Mouse (Mus musculus): ENCODE results near the gene Gm10518. TPM values are rescaled to one million over a fixed set of nuclear protein-coding genes. Genes with fewer than 3 reads are reported as not detected.
"Not testable (repeated sequence)": the region's sequence is repeated elsewhere in the genome, so short reads cannot be mapped to it uniquely, and the experiment has no call there.

Gene Gm10518
- polyA plus RNA-seq, 1 experiment = not detected

DNA sequence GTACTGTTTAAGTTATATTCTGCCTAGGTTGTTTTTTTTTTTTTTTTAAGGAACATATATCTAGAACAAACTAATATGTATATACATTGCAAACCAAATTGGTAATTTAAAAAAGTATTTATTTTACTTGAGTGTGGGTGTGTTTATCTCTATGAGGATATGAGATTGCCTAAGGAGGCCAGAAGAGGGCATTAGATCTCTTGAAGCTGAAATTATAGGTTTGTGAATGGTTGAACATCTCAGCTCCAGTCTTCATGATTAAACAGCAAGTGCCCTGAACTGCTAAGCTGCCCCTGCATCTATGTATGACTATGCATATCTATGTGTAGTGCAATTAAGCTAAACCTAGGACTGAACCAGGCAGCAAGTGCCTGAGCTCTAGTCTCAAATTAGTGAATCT, 4.4 kb upstream of the Gm10518 start:
- Histone ChIP-seq H3K27me3 (ENCODE audit: control insufficient read depth, insufficient read depth, low read length) (no peaks in the 10 kb centered on the region), H3K27ac (ENCODE audit: insufficient read depth, low read length) (no peak overlapping the region), H3K4me1 (ENCODE audit: control insufficient read depth, insufficient read depth, low read length) (no peaks in the 10 kb centered on the region; the same call in 1 of the 2 replicates), H3K4me3 (replicated peaks; ENCODE audit: insufficient read depth, low read depth, low read length) (no peak overlapping the region)
- TF ChIP-seq POLR2A (IDR thresholded peaks at IDR 0.05; ENCODE audit: borderline replicate concordance, insufficient read depth, low read length) (no peak), CTCF (IDR thresholded peaks at IDR 0.05; ENCODE audit: borderline replicate concordance, insufficient read depth, low read depth, low read length) (no peak)
- no peak for DNase-seq

DNA sequence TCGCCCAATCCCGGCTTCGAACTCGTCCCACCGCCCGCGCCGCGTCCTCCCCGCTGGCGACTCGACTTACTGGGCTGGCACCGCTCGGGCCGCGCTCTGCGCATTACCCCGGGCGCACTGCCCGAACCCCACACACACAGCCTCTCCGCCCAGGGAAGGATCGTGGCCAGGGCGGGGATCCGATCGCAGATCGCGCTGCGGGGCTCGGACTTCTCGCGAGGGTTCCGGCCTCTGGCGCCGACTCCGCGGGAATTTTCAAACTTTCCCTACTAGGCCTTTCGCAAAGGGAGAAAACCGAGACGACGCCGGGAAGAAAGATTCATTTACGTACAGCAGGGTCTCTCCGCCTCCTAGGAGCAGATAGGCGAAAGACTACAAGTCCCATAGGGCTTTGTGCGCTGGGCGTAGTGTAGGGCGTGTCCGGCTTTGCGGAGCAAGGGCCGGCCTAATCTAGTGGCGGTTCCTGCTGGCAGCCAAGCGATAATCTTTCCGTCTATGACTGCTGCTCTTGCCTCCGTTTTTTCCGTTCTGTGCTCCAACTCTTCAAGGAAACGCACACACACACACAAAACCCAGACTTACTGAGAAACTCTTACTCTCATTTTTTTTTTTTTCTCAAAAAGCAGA, 450 bp downstream of the Gm10518 start, which contains the start of gene Ahctf1:
TSS of gene Ahctf1 (minus strand) at position 168 of the 627 bp plus-strand sequence.
- Histone ChIP-seq H3K4me3 (replicated peaks; ENCODE audit: insufficient read depth, low read depth, low read length) (peak within 1 kb of the TSS; percentile 48), H3K27me3 (ENCODE audit: control insufficient read depth, insufficient read depth, low read length) (no peaks in the 10 kb centered on the region), H3K4me1 (ENCODE audit: control insufficient read depth, insufficient read depth, low read length) (no peaks in the 10 kb centered on the region; the same call in 1 of the 2 replicates), H3K27ac (ENCODE audit: insufficient read depth, low read length) (peak within 1 kb of the TSS; percentile 75)
- TF ChIP-seq POLR2A (IDR thresholded peaks at IDR 0.05; ENCODE audit: borderline replicate concordance, insufficient read depth, low read length) (peak; percentile 85), CTCF (IDR thresholded peaks at IDR 0.05; ENCODE audit: borderline replicate concordance, insufficient read depth, low read depth, low read length) (no peak)
- under 1% methylated on average over 56 of the region's 56 CpGs for WGBS
- DNase-seq = peak; percentile 98 to 99

DNA sequence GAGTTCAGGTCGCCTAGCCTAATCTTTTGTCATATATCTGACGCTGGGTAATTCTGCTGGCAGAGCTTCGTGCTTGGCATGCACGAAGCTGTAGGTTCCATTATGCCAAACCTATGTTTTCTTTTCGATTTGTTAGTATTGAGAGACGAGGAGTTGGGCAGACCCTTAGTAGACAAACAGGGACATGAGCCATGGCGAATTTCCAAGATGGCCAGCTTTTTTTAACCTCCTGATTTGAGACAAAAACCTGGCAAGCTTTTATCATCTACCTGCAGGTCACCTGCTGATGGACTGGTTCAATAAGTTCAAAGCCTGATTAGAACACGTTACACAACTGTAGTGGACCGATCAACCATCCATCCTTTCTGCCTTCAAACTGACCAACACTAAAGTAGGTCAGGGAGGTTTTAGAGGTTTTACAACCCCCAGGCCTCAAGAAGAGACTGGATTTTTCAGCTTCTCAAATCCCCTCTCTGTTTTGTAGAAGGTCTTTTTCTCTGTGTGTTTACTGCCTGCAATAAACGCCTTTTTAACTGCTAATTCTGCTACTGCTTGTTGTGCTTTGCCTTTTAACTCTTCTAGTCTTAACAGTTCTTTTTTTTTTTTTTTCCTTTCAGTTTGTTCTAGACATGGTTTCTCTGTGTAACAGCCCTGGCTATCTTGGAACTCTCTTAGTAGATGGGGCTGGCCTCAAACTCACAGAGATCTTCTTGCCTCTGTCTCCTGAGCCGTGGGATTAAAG, 1.1 kb downstream of the Gm10518 start:
- Histone ChIP-seq H3K27me3 (ENCODE audit: control insufficient read depth, insufficient read depth, low read length) (no peaks in the 10 kb centered on the region), H3K4me3 (replicated peaks; ENCODE audit: insufficient read depth, low read depth, low read length) (peak overlapping the region; percentile 48), H3K27ac (ENCODE audit: insufficient read depth, low read length) (peak overlapping the region; percentile 7; the same call in 1 of the 2 replicates), H3K4me1 (ENCODE audit: control insufficient read depth, insufficient read depth, low read length) (no peaks in the 10 kb centered on the region; the same call in 1 of the 2 replicates)
- WGBS = 33% methylated on average over 11 of the region's 11 CpGs
- TF ChIP-seq CTCF (IDR thresholded peaks at IDR 0.05; ENCODE audit: borderline replicate concordance, insufficient read depth, low read depth, low read length) = no peak
- DNase-seq = peak in 1 of 2 experiments; percentile 63

DNA sequence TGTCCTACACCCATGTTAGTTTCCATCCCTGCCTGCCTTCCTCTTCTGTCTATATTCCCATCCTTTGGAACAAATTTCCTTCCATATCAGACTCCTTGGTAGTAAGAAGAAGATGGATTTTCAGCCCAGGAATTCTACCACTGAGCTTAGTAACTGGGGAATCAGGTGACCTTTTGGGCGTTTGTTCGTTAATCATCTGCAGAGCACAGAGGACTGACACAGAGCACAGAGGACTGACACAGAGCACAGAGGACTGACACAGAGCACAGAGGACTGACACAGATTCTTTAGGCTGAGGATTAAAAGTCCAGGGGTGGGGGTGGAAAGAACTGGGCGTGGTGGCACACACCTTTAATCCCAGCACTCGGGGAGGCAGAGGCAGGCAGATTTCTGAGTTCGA, 2.6 kb downstream of the Gm10518 start:
- no peak for TF ChIP-seq CTCF (IDR thresholded peaks at IDR 0.05; ENCODE audit: borderline replicate concordance, insufficient read depth, low read depth, low read length)
- no peak for TF ChIP-seq POLR2A (IDR thresholded peaks at IDR 0.05; ENCODE audit: borderline replicate concordance, insufficient read depth, low read length)
- Histone ChIP-seq H3K4me1 (ENCODE audit: control insufficient read depth, insufficient read depth, low read length) (no peaks in the 10 kb centered on the region), H3K4me3 (replicated peaks; ENCODE audit: insufficient read depth, low read depth, low read length) (no peak overlapping the region), H3K27ac (ENCODE audit: insufficient read depth, low read length) (no peak overlapping the region), H3K27me3 (ENCODE audit: control insufficient read depth, insufficient read depth, low read length) (no peaks in the 10 kb centered on the region)
- 88% methylated on average over 5 of the region's 5 CpGs for whole genome bisulfite sequencing
- no peak for DNase-seq

DNA sequence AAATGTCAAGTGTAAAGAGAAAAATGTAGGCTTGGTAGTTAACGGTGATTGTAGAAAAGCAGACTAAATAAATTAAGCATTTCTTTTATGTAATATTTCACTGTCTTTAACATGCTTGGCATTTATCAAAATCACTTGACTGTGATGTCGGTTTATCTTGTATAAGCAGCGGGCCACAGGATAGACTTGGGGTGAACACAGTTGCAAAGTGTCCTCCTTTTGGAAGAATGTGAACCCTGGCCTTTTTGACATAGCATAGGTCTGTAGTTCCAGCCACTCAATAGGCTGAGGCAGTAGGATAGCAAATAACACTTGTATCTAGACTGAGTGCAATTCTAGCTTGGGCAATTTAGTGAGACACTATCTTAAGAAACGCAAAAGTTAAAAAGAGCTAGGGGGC, 4.3 kb downstream of the Gm10518 start:
- Histone ChIP-seq H3K4me3 (replicated peaks; ENCODE audit: insufficient read depth, low read depth, low read length) (no peak overlapping the region), H3K27ac (ENCODE audit: insufficient read depth, low read length) (no peak overlapping the region), H3K27me3 (ENCODE audit: control insufficient read depth, insufficient read depth, low read length) (no peaks in the 10 kb centered on the region), H3K4me1 (ENCODE audit: control insufficient read depth, insufficient read depth, low read length) (no peaks in the 10 kb centered on the region)
- DNase-seq = no peak
- TF ChIP-seq CTCF (IDR thresholded peaks at IDR 0.05; ENCODE audit: borderline replicate concordance, insufficient read depth, low read depth, low read length) (no peak), POLR2A (IDR thresholded peaks at IDR 0.05; ENCODE audit: borderline replicate concordance, insufficient read depth, low read length) (no peak)
- whole genome bisulfite sequencing = 93% methylated on average over 4 of the region's 4 CpGs

DNA sequence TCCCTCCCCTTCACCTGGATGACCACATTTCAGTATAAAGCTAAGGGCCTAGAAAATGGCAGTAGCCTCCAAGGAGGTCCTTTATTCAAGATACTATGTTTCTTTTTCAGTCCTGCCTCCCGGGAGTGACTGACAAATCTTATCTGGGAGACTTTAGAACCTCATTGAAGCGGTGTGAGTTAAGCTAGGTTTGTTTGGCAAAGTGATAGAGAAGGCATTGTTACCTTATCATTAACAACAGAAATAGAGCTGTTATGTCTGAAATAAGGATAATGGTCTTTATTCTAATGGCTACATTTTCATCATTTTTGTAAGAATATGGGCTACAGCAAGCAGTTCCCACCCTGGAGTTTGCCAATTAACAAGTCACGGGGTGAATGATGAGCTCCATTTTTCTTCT, 5.1 kb downstream of the Gm10518 start:
- DNase-seq = no peak
- WGBS = 91% methylated on average over 3 of the region's 3 CpGs

DNA sequence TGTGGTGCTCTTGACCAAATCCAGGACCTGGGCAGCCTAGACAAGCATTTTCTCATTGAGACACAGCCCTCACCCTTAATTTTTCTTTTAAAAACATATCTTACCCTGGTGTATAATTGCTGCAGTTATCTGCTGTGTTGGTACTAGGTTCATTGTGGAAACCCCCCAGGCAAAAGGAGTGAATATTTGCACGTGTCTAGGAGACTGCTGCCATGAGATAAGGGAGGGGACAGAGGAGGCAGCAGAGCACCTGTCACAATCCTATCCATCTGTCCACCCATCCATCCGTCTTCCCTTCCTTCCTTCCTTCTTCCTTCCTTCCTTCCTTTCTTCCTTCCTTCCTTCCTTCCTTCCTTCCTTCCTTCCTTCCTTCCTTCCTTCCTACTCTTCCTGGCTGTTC, 10.2 kb downstream of the Gm10518 start:
- 34% methylated on average over 2 of the region's 2 CpGs for WGBS
- TF ChIP-seq CTCF (IDR thresholded peaks at IDR 0.05; ENCODE audit: borderline replicate concordance, insufficient read depth, low read depth, low read length) = no peak
- no peak for TF ChIP-seq POLR2A (IDR thresholded peaks at IDR 0.05; ENCODE audit: borderline replicate concordance, insufficient read depth, low read length)
- no peak for DNase-seq
- Histone ChIP-seq H3K4me3 (replicated peaks; ENCODE audit: insufficient read depth, low read depth, low read length) (no peak overlapping the region), H3K27ac (ENCODE audit: insufficient read depth, low read length) (no peak overlapping the region), H3K4me1 (ENCODE audit: control insufficient read depth, insufficient read depth, low read length) (no peaks in the 10 kb centered on the region), H3K27me3 (ENCODE audit: control insufficient read depth, insufficient read depth, low read length) (no peaks in the 10 kb centered on the region)

More for the DNA sequence above, 5.1 kb downstream of the Gm10518 start:
- Histone ChIP-seq H3K4me1 (ENCODE audit: control insufficient read depth, insufficient read depth, low read length) (no peaks in the 10 kb centered on the region), H3K27me3 (ENCODE audit: control insufficient read depth, insufficient read depth, low read length) (no peaks in the 10 kb centered on the region), H3K27ac (ENCODE audit: insufficient read depth, low read length) (no peak overlapping the region), H3K4me3 (replicated peaks; ENCODE audit: insufficient read depth, low read depth, low read length) (no peak overlapping the region)
- TF ChIP-seq CTCF (IDR thresholded peaks at IDR 0.05; ENCODE audit: borderline replicate concordance, insufficient read depth, low read depth, low read length) (no peak), POLR2A (IDR thresholded peaks at IDR 0.05; ENCODE audit: borderline replicate concordance, insufficient read depth, low read length) (no peak)

DNA sequence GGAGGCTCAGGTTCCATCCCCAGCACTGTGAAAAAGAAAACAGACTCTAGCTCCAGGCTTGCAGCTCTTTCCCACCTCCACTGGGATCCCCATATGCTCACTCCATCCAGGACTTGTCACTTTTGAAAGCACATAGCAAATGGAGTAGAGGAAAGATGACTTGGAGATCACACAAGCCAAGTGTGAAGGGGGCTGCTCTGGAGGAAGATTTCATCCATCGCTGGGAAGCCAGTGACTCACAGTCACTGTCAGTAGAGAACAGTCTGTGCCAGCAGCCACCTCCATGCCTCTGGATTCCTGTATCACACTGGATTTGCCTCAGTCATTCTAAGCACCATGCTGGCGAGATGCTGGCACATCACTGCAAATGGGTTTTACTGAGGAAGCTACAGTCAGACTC, 11.4 kb downstream of the Gm10518 start:
- no peak overlapping the region for H3K4me3 ChIP-seq (replicated peaks; ENCODE audit: insufficient read depth, low read depth, low read length)
- H3K27ac ChIP-seq (ENCODE audit: insufficient read depth, low read length) = no peak overlapping the region
- DNase-seq = no peak
- TF ChIP-seq CTCF (IDR thresholded peaks at IDR 0.05; ENCODE audit: borderline replicate concordance, insufficient read depth, low read depth, low read length) = no peak
- TF ChIP-seq POLR2A (IDR thresholded peaks at IDR 0.05; ENCODE audit: borderline replicate concordance, insufficient read depth, low read length) = no peak
- no peaks in the 10 kb centered on the region for H3K27me3 ChIP-seq (ENCODE audit: control insufficient read depth, insufficient read depth, low read length)
- 80% methylated on average over 2 of the region's 2 CpGs for WGBS
- no peaks in the 10 kb centered on the region for H3K4me1 ChIP-seq (ENCODE audit: control insufficient read depth, insufficient read depth, low read length)

DNA sequence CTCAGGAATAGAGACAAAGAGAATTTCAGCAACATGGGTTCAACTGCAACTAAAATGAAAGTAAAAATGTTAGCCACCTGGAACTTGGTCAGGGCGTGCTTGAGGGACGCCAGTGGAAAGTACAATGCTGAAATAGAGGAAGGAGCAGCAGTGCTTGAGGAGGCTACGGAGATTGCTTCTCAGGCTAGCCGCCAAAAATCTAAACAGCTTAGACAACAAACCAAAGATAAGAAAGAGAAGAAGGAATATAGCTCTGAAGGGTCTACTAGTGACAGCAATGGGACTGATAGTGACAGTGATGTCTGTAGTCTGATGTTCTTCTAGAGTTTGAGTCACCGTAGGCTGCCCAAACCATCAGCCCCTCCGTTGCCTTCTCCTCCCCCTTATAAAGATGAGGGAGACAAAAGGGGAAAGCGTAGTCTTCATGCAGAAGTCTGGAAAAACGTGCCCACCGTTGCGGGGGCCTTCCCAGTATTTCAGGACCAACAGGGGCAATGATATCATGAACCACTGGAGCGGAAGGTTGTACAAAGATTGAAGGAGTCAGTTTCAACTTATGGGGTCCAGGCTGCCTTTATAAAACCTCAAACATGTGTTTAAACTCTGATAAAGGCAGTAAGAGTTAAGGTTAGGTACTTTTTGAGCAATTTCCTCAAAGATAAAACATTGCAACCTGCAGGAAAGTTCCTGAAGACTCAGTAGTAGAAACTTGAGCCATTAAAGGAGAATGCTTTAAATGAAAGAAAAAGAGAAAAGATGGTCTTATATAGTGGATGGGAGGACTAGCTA, 15.5 kb downstream of the Gm10518 start:
- WGBS = 86% methylated on average over 11 of the region's 11 CpGs
- H3K27me3 ChIP-seq (ENCODE audit: control insufficient read depth, insufficient read depth, low read length); DNase-seq; H3K4me1 ChIP-seq (ENCODE audit: control insufficient read depth, insufficient read depth, low read length); H3K27ac ChIP-seq (ENCODE audit: insufficient read depth, low read length); H3K4me3 ChIP-seq (replicated peaks; ENCODE audit: insufficient read depth, low read depth, low read length): not testable (repeated sequence)

All from cerebellum, adult 2 months (tissue).